Mouse (Mus musculus) midbrain, embryonic 16.5 days (tissue): Measurements from ENCODE around the gene Zscan26. TPM values are rescaled to one million over a fixed set of nuclear protein-coding genes. Genes with fewer than 3 reads are reported as not detected.

Experiments used
- ATAC-seq: fragments of 200-750 bp; cut with Nextera tagmentation; 2 replicates; pipeline ENCODE4 v1.8.0; 2017; ENCODE audit warnings: moderate TSS enrichment
- H3K27ac ChIP-seq: fragments of 300-500 bp; sonication (generic); 2 replicates; pipeline ENCODE4 v1.5.1; 2014; ENCODE audit warnings: mild to moderate bottlenecking, low read length, mixed read lengths
- H3K27me3 ChIP-seq: fragments of 300-500 bp; sonication (generic); 2 replicates; pipeline ENCODE4 v1.6.1; 2014; ENCODE audit warnings: low read depth, low read length, mixed read lengths; ENCODE audit not compliant: control insufficient read depth, insufficient read depth
- H3K36me3 ChIP-seq: fragments of 300-500 bp; sonication (generic); 2 replicates; pipeline ENCODE4 v1.6.1; 2014; ENCODE audit warnings: mild to moderate bottlenecking, low read length, moderate library complexity, mixed read lengths; ENCODE audit not compliant: control insufficient read depth, insufficient read depth
- H3K4me1 ChIP-seq: fragments of 300-500 bp; sonication (generic); 2 replicates; pipeline ENCODE4 v1.6.1; 2014; ENCODE audit warnings: mild to moderate bottlenecking, low read length, mixed read lengths; ENCODE audit not compliant: control insufficient read depth, insufficient read depth
- H3K4me2 ChIP-seq: fragments of 300-500 bp; sonication (generic); 2 replicates; pipeline ENCODE4 v1.6.1; 2014; ENCODE audit warnings: mild to moderate bottlenecking, low read length, mixed read lengths
- H3K4me3 ChIP-seq: fragments of 300-500 bp; sonication (generic); 2 replicates; pipeline ENCODE4 v1.5.1; 2014; ENCODE audit warnings: low read depth, mild to moderate bottlenecking, low read length, moderate library complexity, mixed read lengths
- H3K9ac ChIP-seq: fragments of 300-500 bp; sonication (generic); 2 replicates; pipeline ENCODE4 v1.6.1; 2014; ENCODE audit warnings: low read depth, low read length, mixed read lengths
- H3K9me3 ChIP-seq: fragments of 300-500 bp; sonication (generic); replicated peaks from 2 replicates; pipeline ENCODE4 v1.6.1; 2014; ENCODE audit warnings: mild to moderate bottlenecking, low read length, mixed read lengths; ENCODE audit not compliant: control insufficient read depth, poor library complexity, severe bottlenecking
- WGBS: fragments of 180-500 bp; shearing (Covaris S2); extraction: QIAGEN DNeasy Blood & Tissue Kit; methylation state at CpG from one replicate; pipeline ENCODE4 v1.1.7; 2014; 5-methylcytosine and 5-hydroxymethylcytosine counted together
- polyA plus RNA-seq: library from polyadenylated mRNA; unstranded; fragments of >200 nt; fragmentation: Nextera tagmentation; extraction: Ambion mirVana; gene quantifications from 2 replicates; pipeline ENCODE4 v1.2.1, GENCODE M21; 2015

Zscan26 gene
- polyA plus RNA-seq, 1 experiment from 2014 or later = 21.5 TPM

DNA sequence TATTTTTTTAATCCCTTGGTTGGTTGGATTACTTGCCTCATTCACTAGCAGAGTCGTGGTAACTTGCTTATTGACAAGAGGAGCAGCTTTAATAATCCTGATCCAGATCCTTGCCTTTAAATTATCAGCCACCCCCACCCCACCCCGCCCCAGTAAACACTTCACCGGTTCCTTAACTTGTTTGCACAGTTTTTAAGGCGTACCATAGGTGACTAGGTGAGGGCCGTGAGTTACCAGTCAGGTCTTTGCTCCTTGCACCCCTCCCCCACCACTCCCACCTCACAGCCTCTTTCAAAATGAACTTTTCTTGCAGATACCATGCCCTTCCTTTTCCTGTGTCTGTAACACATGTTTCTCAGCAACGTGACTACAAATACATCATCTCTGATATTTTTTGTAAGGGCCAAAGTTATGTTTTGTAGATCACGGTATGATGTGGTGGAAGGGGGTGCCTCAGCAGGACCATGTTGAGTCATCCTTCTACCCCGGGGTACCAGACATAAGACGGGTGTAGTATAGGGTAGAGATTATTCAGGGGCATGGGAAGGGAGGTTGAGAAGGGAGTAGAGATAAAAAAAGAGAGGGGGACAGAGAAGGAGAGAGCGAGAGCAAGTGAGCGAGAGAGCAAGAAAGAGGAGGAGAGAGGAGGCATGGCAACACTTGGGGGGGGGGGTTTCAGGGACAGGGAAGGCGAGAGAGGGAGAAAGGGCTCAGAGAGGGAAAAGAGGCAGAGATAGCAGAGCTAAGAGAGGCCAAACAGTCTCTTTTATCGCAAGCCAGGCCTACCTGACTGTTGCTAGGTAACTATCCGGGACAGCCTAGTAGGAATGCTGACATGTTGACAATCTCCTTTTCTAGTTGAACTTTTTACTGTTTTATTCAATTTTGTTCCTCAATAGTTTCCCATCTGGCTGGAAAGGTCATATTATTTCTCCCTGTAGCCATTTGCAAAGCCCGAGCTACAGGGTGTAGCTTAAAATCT, 39.0 kb downstream of the Zscan26 start:
- no peaks in the 10 kb centered on the region for H3K36me3 ChIP-seq
- H3K27ac ChIP-seq = no peak overlapping the region
- no peaks in the 10 kb centered on the region for H3K9me3 ChIP-seq
- H3K4me2 ChIP-seq = no peak overlapping the region
- no peak overlapping the region for H3K9ac ChIP-seq
- no peaks in the 10 kb centered on the region for H3K4me1 ChIP-seq
- ATAC-seq = no peak
- H3K27me3 ChIP-seq = no peaks in the 10 kb centered on the region; the same call in 1 of the 2 replicates
- H3K4me3 ChIP-seq = no peak overlapping the region
- 67% methylated on average over 14 of the region's 15 CpGs for WGBS

DNA sequence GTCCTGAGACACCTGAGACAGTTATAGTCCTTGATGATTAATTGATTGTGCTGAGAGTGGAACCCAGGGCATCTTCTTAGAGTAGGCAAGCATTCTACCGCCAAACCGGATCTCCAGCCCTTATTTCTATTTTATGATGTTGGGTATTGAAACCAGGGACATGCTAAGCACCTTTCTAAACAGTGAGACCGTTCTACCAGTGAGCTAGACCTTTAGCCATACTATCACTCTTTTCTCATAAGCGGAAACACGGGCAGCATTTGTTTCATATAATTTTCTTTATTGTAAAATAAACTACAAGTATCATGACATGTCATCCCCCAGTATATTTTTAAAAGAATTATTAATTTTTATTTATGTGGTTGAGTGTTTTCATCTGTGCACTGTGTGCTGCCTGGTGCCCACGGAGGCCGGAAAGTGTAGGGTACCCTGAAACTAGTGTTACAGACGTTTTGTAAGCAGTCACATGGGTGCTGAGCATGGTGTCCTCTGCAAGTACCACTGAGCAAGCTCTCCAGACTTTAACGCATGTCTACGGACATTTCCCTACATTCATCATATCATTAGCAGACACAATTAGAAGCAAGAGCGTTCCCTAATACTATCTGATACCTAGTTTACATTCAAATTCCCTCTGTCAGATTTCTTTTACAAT, 44.6 kb downstream of the Zscan26 start:
- Histone ChIP-seq H3K4me2 (peak overlapping the region; percentile 67), H3K9ac (peak overlapping the region; percentile 81; the same call in 1 of the 2 replicates), H3K27ac (peak overlapping the region; percentile 89), H3K27me3 (no peaks in the 10 kb centered on the region; the same call in 1 of the 2 replicates), H3K4me3 (peak overlapping the region; percentile 60), H3K4me1 (peaks cover 4% of the 10 kb centered on the region; the same call in 1 of the 2 replicates), H3K9me3 (no peaks in the 10 kb centered on the region), H3K36me3 (no peaks in the 10 kb centered on the region)
- 54% methylated on average over 11 of the region's 11 CpGs for WGBS
- ATAC-seq = peak; percentile 56

DNA sequence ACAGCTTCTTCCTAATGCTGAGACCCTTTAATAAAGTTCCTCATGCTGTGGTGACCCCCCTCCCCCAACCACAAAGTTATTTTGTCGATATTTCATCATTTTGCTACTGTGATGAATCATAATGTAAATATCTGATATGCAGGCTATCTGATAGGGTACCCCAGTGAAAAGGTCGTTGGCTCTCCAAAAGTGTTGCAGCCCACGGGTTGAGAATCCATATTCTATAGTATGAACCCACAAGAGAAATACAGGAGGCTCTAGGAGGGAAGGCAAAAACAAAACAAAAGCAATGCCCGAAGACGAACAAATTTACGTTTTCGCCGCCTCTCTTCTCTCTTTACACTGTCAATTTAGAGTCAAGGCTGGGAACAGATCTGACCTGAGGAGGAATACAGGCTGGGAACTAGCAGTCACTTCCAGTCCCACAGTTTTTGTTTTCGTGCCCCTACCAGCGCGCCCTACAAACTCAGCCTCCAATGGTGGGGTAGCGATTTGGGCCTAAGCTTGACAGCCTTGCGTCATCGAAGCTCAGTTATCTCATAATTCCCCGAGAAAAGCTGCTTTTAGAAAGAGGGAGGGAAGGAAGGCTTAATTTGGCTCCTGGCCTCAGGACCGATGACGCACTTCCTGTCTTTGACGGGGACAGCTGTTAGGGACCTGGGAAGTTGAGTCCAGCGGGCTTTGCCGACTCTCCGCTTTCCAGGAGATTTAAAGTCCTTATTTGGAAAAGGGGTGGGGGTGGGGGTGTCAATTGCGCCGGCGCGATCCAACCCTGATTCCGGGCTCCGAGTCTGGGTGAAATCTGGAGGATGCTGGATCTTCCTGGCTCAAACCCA, 45.3 kb downstream of the Zscan26 start:
- Histone ChIP-seq H3K4me1 (peaks cover 4% of the 10 kb centered on the region; the same call in 1 of the 2 replicates), H3K9ac (peak overlapping the region; percentile 81), H3K4me3 (peak overlapping the region; percentile 60), H3K27me3 (no peaks in the 10 kb centered on the region; the same call in 1 of the 2 replicates), H3K36me3 (no peaks in the 10 kb centered on the region), H3K27ac (peak overlapping the region; percentile 89), H3K9me3 (no peaks in the 10 kb centered on the region), H3K4me2 (peak overlapping the region; percentile 67)
- ATAC-seq = peak; percentile 98
- WGBS = 4% methylated on average over 27 of the region's 27 CpGs

DNA sequence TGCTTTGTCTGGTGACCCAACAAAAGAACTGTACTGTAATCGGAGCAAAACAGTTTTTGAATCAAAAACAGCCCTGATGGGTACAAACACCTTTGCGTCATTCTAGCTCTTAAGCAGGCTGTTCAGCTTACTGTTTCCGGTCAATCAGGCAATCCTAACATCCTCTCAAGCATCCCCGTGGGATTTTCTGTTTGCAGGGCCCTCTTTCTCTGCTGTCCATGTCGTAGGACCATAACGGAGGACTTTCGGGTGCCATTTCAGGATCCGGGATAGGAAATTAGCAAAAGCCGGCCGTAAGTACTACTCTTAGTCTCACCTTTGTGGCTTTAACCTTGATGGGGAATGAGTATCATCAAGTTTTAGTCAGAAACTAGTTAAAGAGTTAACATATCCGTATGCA, 46.2 kb downstream of the Zscan26 start:
- H3K4me3 ChIP-seq = no peak overlapping the region

GRCm38 (mm10) chr13:21402848-21403247, 50.7 kb downstream of the Zscan26 start:
- no peaks in the 10 kb centered on the region; the same call in 1 of the 2 replicates for H3K27me3 ChIP-seq
- 0% methylated on average over 2 of the region's 2 CpGs for WGBS
- peak overlapping the region; percentile 71 for H3K4me2 ChIP-seq
- peak; percentile 53; the same call in 1 of the 2 replicates for ATAC-seq
- H3K9ac ChIP-seq = peak overlapping the region; percentile 86
- H3K27ac ChIP-seq = peak overlapping the region; percentile 81; the same call in 1 of the 2 replicates
- peak overlapping the region; percentile 88 for H3K4me3 ChIP-seq
- peaks cover 8% of the 10 kb centered on the region for H3K36me3 ChIP-seq
- H3K9me3 ChIP-seq = no peaks in the 10 kb centered on the region
- peaks cover 28% of the 10 kb centered on the region for H3K4me1 ChIP-seq

More for the DNA sequence above, 46.2 kb downstream of the Zscan26 start:
- no peak overlapping the region for H3K27ac ChIP-seq
- H3K4me1 ChIP-seq = peaks cover 4% of the 10 kb centered on the region; the same call in 1 of the 2 replicates
- H3K9me3 ChIP-seq = no peaks in the 10 kb centered on the region
- WGBS = 77% methylated on average over 11 of the region's 11 CpGs
- ATAC-seq = no peak
- no peaks in the 10 kb centered on the region; the same call in 1 of the 2 replicates for H3K27me3 ChIP-seq
- H3K9ac ChIP-seq = no peak overlapping the region
- H3K36me3 ChIP-seq = no peaks in the 10 kb centered on the region
- no peak overlapping the region for H3K4me2 ChIP-seq

DNA sequence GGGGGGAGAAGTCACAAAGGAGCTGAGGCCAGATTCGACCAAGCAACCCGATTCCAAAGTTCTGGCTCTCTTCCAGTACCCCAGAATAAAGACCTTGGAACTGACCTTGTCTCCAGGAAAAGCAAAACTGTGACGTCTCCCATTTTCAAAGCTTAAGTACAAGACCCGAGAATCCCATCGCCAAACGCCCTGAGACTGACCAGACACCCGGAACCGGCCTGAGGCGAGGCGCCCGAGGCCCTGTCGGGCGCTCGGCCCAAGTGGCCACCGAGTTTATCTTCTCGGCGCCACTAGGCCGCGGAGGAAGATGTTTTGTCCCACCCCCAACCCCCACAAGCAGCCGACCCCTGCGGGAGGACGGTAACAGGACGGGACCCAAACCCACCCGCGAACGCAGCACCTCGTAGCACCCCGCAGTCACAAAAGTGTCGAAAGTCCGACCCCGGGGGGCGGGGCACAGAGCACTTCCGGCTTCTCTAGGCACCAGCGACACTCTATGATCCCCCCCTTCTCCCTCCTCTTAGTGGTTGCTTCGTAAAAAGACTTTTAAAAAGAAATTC, 51.2 kb downstream of the Zscan26 start, which contains the start of gene Zkscan3:
TSS of gene Zkscan3 (minus strand) at position 469 of the 560 bp plus-strand sequence.
- Histone ChIP-seq H3K9ac (peak within 1 kb of the TSS; percentile 86), H3K36me3 (peaks cover 8% of the 10 kb centered on the region), H3K4me2 (peak within 1 kb of the TSS; percentile 71), H3K9me3 (no peaks in the 10 kb centered on the region), H3K4me3 (peak within 1 kb of the TSS; percentile 88), H3K4me1 (peaks cover 25% of the 10 kb centered on the region), H3K27me3 (no peaks in the 10 kb centered on the region; the same call in 1 of the 2 replicates), H3K27ac (peak within 1 kb of the TSS; percentile 81)
- under 1% methylated on average over 35 of the region's 35 CpGs for WGBS
- peak; percentile 97 for ATAC-seq

GRCm38 (mm10) chr13:21401636-21402286, 51.8 kb downstream of the Zscan26 start:
- H3K36me3 ChIP-seq = peaks cover 8% of the 10 kb centered on the region
- H3K4me2 ChIP-seq = peak overlapping the region; percentile 71
- H3K27ac ChIP-seq = peak overlapping the region; percentile 81; the same call in 1 of the 2 replicates
- peaks cover 25% of the 10 kb centered on the region for H3K4me1 ChIP-seq
- peak; percentile 54 for ATAC-seq
- 12% methylated on average over 12 of the region's 12 CpGs for WGBS
- peak overlapping the region; percentile 86 for H3K9ac ChIP-seq
- no peaks in the 10 kb centered on the region; the same call in 1 of the 2 replicates for H3K27me3 ChIP-seq
- no peaks in the 10 kb centered on the region for H3K9me3 ChIP-seq
- peak overlapping the region; percentile 88 for H3K4me3 ChIP-seq
